Comparison of ENCODE assay signal across 22 mouse cellular contexts in genomic region chr9:122855141-122855540, GRCm38 (mm10). TPM values are rescaled to one million over a fixed set of nuclear protein-coding genes. Genes with fewer than 3 reads are reported as not detected.
"Had no signal": no experiment of that assay in that cellular context is flagged by ENCODE, and none has a peak within 500 bp of the region (broad histone marks: within the 10 kb centered on the region; RNA-seq: fewer than 3 reads in every experiment).

No protein-coding gene starts in this region.

RNA-seq across cellular contexts. Expression of gene Gm35549, which starts 11.3 kb away (rescaled TPM):
- total RNA-seq: left cerebral cortex, adult 8-10 months; left cerebral cortex, postnatal 10 days; left cerebral cortex, postnatal 14 days; left cerebral cortex, postnatal 25 days; left cerebral cortex, postnatal 36 days; left cerebral cortex, postnatal 4 days; megakaryocyte progenitor cell, adult 5-6 weeks; megakaryocyte, adult 5-6 weeks; megakaryocyte-erythroid progenitor cell, adult 5-6 weeks; midbrain, postnatal 0 days; monocyte, adult 5-6 weeks had no signal
- polyA plus RNA-seq: limb, embryonic 11.5 days; liver, embryonic 11.5 days; liver, embryonic 13.5 days; liver, embryonic 14.5 days; liver, embryonic 15.5 days; liver, embryonic 16.5 days; liver, postnatal 0 days; lung, adult 2 months; macrophage; midbrain, embryonic 10.5 days; midbrain, embryonic 16.5 days had no signal
